ENCODE assay signal across 25 mouse cellular contexts in the genomic region with DNA sequence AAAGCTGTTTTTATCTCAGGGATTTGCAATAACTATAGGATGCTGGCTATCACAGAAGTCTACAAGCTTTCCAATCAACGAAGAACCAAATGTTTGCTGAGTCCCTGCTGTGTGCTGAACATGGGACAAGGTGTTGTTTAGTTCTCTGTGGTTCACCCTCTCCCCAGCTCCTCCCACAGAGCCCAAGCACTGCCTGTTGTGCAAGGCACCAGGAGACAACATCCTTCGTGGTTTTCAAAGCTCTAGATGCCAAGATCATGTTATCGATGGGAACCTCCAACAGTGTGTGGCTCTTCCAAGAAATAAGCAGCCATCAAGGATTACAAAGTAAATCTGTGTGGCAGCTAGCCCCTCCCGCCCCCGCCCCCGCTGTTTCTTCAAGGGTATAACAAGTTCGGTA.
DNase-seq lines count a peak whose midpoint lies in the region; ATAC-seq lines count a peak whose summit lies in the region.
"Had no signal": no experiment of that assay in that cellular context is flagged by ENCODE, and none has a peak within 500 bp of the region (broad histone marks: within the 10 kb centered on the region; RNA-seq: fewer than 3 reads in every experiment).

No protein-coding gene starts in this region.

- H3K4me2 ChIP-seq in neural tube, embryonic 13.5 days, result no peak overlapping the region
- H3K4me2 ChIP-seq in neural tube, embryonic 15.5 days, result no peak overlapping the region
- H3K4me2 ChIP-seq: embryonic facial prominence, embryonic 13.5 days; forebrain, embryonic 13.5 days; heart, embryonic 12.5 days; hindbrain, embryonic 14.5 days had no signal

- 84% methylated on average over 7 of the region's 7 CpGs for WGBS in heart, embryonic 10.5 days
- WGBS in neural tube, embryonic 13.5 days, result 90% methylated on average over 7 of the region's 7 CpGs
- 90% methylated on average over 7 of the region's 7 CpGs for WGBS in neural tube, embryonic 15.5 days

- no peaks in the 10 kb centered on the region for H3K27me3 ChIP-seq in heart, embryonic 10.5 days (ENCODE audit: insufficient read depth, poor library complexity, severe bottlenecking)
- no peaks in the 10 kb centered on the region for H3K27me3 ChIP-seq in neural tube, embryonic 13.5 days
- H3K27me3 ChIP-seq in neural tube, embryonic 15.5 days (replicated peaks), result no peaks in the 10 kb centered on the region
- H3K27me3 ChIP-seq: CH12.LX; embryonic facial prominence, embryonic 13.5 days; forebrain, embryonic 13.5 days; heart, embryonic 12.5 days had no signal

- ATAC-seq in neural tube, embryonic 13.5 days (ENCODE audit: low read depth), result no peak
- no peak for ATAC-seq in neural tube, embryonic 15.5 days (ENCODE audit: low FRiP score)
- ATAC-seq in megakaryocyte, adult 5-6 weeks (ENCODE audit: poor library complexity, severe bottlenecking), result 0 out of 2 replicates have a peak, but pooled peaks have one; percentile 41
- ATAC-seq: forebrain, embryonic 13.5 days; forebrain, postnatal 0 days; inflammation-experienced regulatory T-cells, adult 6 months; intestine, postnatal 0 days had no signal

- H3K9ac ChIP-seq in neural tube, embryonic 13.5 days, result no peak overlapping the region
- H3K9ac ChIP-seq in neural tube, embryonic 15.5 days (replicated peaks), result no peak overlapping the region
- H3K9ac ChIP-seq: embryonic facial prominence, embryonic 13.5 days; forebrain, embryonic 13.5 days; forebrain, postnatal 0 days; heart, embryonic 12.5 days; hindbrain, embryonic 14.5 days had no signal

- no peaks in the 10 kb centered on the region for H3K36me3 ChIP-seq in heart, embryonic 10.5 days
- H3K36me3 ChIP-seq in neural tube, embryonic 13.5 days, result no peaks in the 10 kb centered on the region
- no peaks in the 10 kb centered on the region for H3K36me3 ChIP-seq in neural tube, embryonic 15.5 days
- H3K36me3 ChIP-seq: embryonic facial prominence, embryonic 13.5 days; heart, embryonic 12.5 days had no signal

- intact Hi-C loops in heart, postnatal 10 days (cut with DNase I), result no loop called here

- DNase-seq in heart, embryonic 10.5 days (ENCODE audit: low spot score), result no peak
- no peak for DNase-seq in heart, postnatal 10 days
- DNase-seq in NIH3T3 (ENCODE audit: low read depth), result peak; percentile 59
- DNase-seq in gastrocnemius, postnatal 10 days, result no peak
- no peak for DNase-seq in cerebellum, adult 11-12 months
- DNase-seq: adrenal gland, adult 8-10 months; B cell, adult 2 months; cerebellum, adult 11 months; cerebellum, adult 9-10 months; cerebellum, postnatal 25 days; forebrain, postnatal 0 days; gastrocnemius, postnatal 25 days; heart, adult 18-20 months; heart, postnatal 36 days; kidney, adult 9 months had no signal

- H3K9me3 ChIP-seq in heart, embryonic 10.5 days, result no peaks in the 10 kb centered on the region
- no peaks in the 10 kb centered on the region for H3K9me3 ChIP-seq in neural tube, embryonic 13.5 days
- H3K9me3 ChIP-seq in neural tube, embryonic 15.5 days (replicated peaks), result no peaks in the 10 kb centered on the region
- H3K9me3 ChIP-seq: embryonic facial prominence, embryonic 13.5 days; forebrain, embryonic 13.5 days; heart, embryonic 12.5 days had no signal

- H3K4me1 ChIP-seq in heart, embryonic 10.5 days, result peaks cover 66% of the 10 kb centered on the region
- peaks cover 63% of the 10 kb centered on the region for H3K4me1 ChIP-seq in neural tube, embryonic 13.5 days (replicated peaks)
- peaks cover 33% of the 10 kb centered on the region for H3K4me1 ChIP-seq in neural tube, embryonic 15.5 days

- peak overlapping the region; percentile 52; the same call in 1 of the 2 replicates for H3K27ac ChIP-seq in heart, embryonic 10.5 days
- H3K27ac ChIP-seq in neural tube, embryonic 13.5 days (replicated peaks), result 0 out of 2 replicates have a peak overlapping the region, but pooled peaks have one; percentile 85
- H3K27ac ChIP-seq in neural tube, embryonic 15.5 days (replicated peaks), result no peak overlapping the region
- H3K27ac ChIP-seq: embryonic facial prominence, embryonic 13.5 days; forebrain, embryonic 13.5 days; hindbrain, embryonic 14.5 days had no signal

- no peak overlapping the region for H3K4me3 ChIP-seq in heart, embryonic 10.5 days
- H3K4me3 ChIP-seq in neural tube, embryonic 13.5 days, result no peak overlapping the region
- no peak overlapping the region for H3K4me3 ChIP-seq in neural tube, embryonic 15.5 days (replicated peaks)
- H3K4me3 ChIP-seq: embryonic facial prominence, embryonic 13.5 days; forebrain, embryonic 13.5 days; heart, embryonic 12.5 days had no signal
